Mouse (Mus musculus) E14TG2a.4 (cell line): Measurements from ENCODE around the gene Tspo2.

Experiments
- H3K27me3 ChIP-seq: 2 replicates; pipeline ENCODE4 v1.6.1; 2014; ENCODE audit warnings: low read length, control low read depth; ENCODE audit not compliant: insufficient read depth
- H3K36me3 ChIP-seq: 2 replicates; pipeline ENCODE4 v1.6.1; 2014; ENCODE audit warnings: low read length, control low read depth; ENCODE audit not compliant: insufficient read depth
- H3K4me1 ChIP-seq: replicated peaks from 2 replicates; pipeline ENCODE4 v1.6.1; 2014; ENCODE audit warnings: low read depth, low read length, control low read depth
- H3K4me3 ChIP-seq: replicated peaks from 2 replicates; pipeline ENCODE4 v1.5.1; 2014; ENCODE audit warnings: mild to moderate bottlenecking, low read length
- H3K9me3 ChIP-seq: 2 replicates; pipeline ENCODE4 v1.6.1; 2014; ENCODE audit warnings: low read length, control low read depth
- CTCF ChIP-seq: conservative IDR thresholded peaks from 2 replicates; pipeline ENCODE4 v1.5.1; 2014; ENCODE audit warnings: low read length
- NANOG ChIP-seq: IDR thresholded peaks from 2 replicates; pipeline ENCODE4 v1.6.1; 2014; ENCODE audit warnings: borderline replicate concordance, low read length, mixed read lengths
- POU5F1 ChIP-seq: IDR thresholded peaks from 2 replicates; pipeline ENCODE4 v1.6.1; 2014; ENCODE audit warnings: low read length, borderline replicate concordance

The Tspo2 gene

GRCm38 (mm10) chr17:48455955-48456354 is 4.6 kb upstream of the Tspo2 start:
- TF ChIP-seq CTCF = no peak
- no peaks in the 10 kb centered on the region for H3K9me3 ChIP-seq
- no peak overlapping the region for H3K4me3 ChIP-seq
- H3K36me3 ChIP-seq = no peaks in the 10 kb centered on the region
- peaks cover 56% of the 10 kb centered on the region for H3K4me1 ChIP-seq
- peaks cover 17% of the 10 kb centered on the region for H3K27me3 ChIP-seq

- Histone ChIP-seq H3K9me3 (no peaks in the 10 kb centered on the region), H3K4me3 (peak within 1 kb of the TSS; percentile 68), H3K27me3 (peaks cover 17% of the 10 kb centered on the region), H3K36me3 (no peaks in the 10 kb centered on the region), H3K4me1 (peaks cover 64% of the 10 kb centered on the region)
- TF ChIP-seq NANOG (no peak), CTCF (no peak), POU5F1 (no peak)
Observed at GRCm38 (mm10) chr17:48454688-48455087, 3.4 kb upstream of the Tspo2 start, which contains the start of gene Unc5cl. Unc5cl (plus strand) TSS chr17:48454901.

GRCm38 (mm10) chr17:48454190-48454589 is 2.9 kb upstream of the Tspo2 start:
- H3K4me1 ChIP-seq = peaks cover 60% of the 10 kb centered on the region
- H3K9me3 ChIP-seq = no peaks in the 10 kb centered on the region
- H3K4me3 ChIP-seq = peak overlapping the region; percentile 68
- no peaks in the 10 kb centered on the region for H3K36me3 ChIP-seq
- TF ChIP-seq POU5F1 = no peak
- TF ChIP-seq NANOG = no peak
- no peak for TF ChIP-seq CTCF
- H3K27me3 ChIP-seq = peaks cover 17% of the 10 kb centered on the region

DNA sequence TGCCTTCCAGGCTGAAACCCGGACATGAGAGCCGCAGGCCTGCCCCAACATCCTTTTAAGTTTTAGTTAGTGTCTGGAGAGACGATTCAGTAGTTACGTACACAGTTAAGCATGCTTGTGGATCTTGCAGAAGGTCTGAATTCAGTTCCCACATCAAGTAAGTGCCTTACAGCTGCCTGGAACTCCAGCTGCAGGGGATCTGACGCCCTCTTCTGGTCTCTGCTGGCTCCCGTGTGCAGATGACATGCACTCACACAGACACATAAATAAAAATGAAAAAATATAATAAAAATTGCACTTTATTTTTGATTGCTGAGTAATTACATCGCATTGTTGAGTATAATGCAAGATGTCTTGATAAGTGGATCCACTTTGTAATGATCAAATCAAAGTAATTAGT is 2.2 kb upstream of the Tspo2 start:
- Histone ChIP-seq H3K9me3 (no peaks in the 10 kb centered on the region), H3K27me3 (peaks cover 19% of the 10 kb centered on the region), H3K36me3 (no peaks in the 10 kb centered on the region), H3K4me3 (no peak overlapping the region), H3K4me1 (peaks cover 61% of the 10 kb centered on the region)
- peak; percentile 18; the same call in 1 of the 2 replicates for TF ChIP-seq CTCF
- no peak for TF ChIP-seq NANOG

GRCm38 (mm10) chr17:48451753-48452444 is 577 bp upstream of the Tspo2 start:
- H3K27me3 ChIP-seq = peaks cover 17% of the 10 kb centered on the region; the same call in 1 of the 2 replicates
- H3K4me1 ChIP-seq = peaks cover 69% of the 10 kb centered on the region
- H3K9me3 ChIP-seq = no peaks in the 10 kb centered on the region
- H3K4me3 ChIP-seq = no peak overlapping the region
- no peaks in the 10 kb centered on the region for H3K36me3 ChIP-seq
- TF ChIP-seq POU5F1 (no peak), CTCF (no peak), NANOG (no peak)

DNA sequence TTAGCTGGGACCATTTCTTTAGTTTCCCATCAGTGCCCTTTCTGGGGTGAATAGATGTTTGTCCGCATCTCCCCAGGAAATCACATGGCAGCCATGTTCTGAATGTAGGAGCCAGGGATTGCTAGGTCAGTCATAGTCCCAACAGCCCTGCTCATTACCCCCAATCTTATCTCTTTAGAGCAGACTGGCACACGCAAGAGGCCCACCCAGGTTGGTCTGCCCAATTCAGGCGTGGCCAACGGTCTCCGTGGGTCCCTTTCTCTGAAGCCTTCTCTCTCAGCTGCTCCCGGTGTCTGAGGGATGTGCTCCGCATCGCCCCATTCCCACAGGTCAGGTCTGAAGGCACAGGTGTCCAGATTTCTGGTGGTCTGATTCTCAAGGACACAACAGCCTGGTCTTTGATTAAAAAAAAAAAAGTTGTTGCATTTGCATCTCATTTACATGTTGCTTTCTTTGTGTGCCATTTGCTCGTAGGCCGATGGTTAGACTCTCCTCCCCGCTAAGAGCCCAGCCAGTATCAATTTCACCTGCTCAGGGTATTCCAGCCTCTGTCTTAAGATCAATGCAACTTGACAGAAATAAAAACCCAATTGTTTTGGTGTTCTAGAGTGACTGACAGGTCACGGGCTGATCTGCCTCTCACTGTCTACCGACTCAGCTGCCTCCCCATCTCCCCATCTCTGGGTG is 513 bp downstream of the Tspo2 start:
- TF ChIP-seq POU5F1 (no peak), NANOG (no peak), CTCF (no peak)
- H3K4me3 ChIP-seq = no peak overlapping the region
- H3K9me3 ChIP-seq = no peaks in the 10 kb centered on the region
- no peaks in the 10 kb centered on the region for H3K36me3 ChIP-seq
- peaks cover 65% of the 10 kb centered on the region for H3K4me1 ChIP-seq
- peaks cover 14% of the 10 kb centered on the region; the same call in 1 of the 2 replicates for H3K27me3 ChIP-seq

DNA sequence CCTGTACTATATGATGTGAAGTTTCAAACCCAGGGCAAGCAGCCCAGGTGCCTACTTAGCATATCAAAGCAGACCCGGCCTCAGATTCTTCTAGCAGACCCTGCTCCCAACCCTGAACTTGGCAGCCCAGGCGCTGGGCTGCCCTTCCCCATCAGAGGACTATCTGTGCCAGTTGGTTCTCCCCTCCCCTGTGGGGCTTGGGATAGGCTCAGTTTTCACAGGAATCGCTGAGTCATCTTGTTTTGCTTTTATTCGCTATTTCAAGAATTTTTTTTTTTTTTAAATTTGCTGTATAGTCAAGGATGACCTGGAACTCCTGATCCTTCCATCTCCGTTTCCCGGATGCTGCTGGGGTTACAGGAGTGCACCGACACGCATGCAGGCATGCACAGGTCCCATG is 3.6 kb downstream of the Tspo2 start:
- TF ChIP-seq POU5F1 = no peak
- TF ChIP-seq CTCF = no peak
- TF ChIP-seq NANOG = no peak
- H3K36me3 ChIP-seq = no peaks in the 10 kb centered on the region
- peaks cover 14% of the 10 kb centered on the region; the same call in 1 of the 2 replicates for H3K27me3 ChIP-seq
- no peaks in the 10 kb centered on the region for H3K9me3 ChIP-seq
- H3K4me3 ChIP-seq = no peak overlapping the region
- H3K4me1 ChIP-seq = peaks cover 53% of the 10 kb centered on the region

- Histone ChIP-seq H3K4me3 (peak overlapping the region; percentile 21; the same call in 1 of the 2 replicates), H3K4me1 (peaks cover 33% of the 10 kb centered on the region), H3K36me3 (no peaks in the 10 kb centered on the region), H3K27me3 (0 out of 2 replicates have a peak, but pooled peaks cover 3% of the 10 kb centered on the region), H3K9me3 (no peaks in the 10 kb centered on the region)
- TF ChIP-seq CTCF = no peak
- TF ChIP-seq POU5F1 = no peak
- no peak for TF ChIP-seq NANOG
Observed at GRCm38 (mm10) chr17:48443542-48444145, 7.7 kb downstream of the Tspo2 start.
